Mouse (Mus musculus): ENCODE results near the gene Spsb1. TPM values are rescaled to one million over a fixed set of nuclear protein-coding genes. Genes with fewer than 3 reads are reported as not detected.

Gene Spsb1
- polyA plus RNA-seq (2021), result 23.3 TPM

DNA sequence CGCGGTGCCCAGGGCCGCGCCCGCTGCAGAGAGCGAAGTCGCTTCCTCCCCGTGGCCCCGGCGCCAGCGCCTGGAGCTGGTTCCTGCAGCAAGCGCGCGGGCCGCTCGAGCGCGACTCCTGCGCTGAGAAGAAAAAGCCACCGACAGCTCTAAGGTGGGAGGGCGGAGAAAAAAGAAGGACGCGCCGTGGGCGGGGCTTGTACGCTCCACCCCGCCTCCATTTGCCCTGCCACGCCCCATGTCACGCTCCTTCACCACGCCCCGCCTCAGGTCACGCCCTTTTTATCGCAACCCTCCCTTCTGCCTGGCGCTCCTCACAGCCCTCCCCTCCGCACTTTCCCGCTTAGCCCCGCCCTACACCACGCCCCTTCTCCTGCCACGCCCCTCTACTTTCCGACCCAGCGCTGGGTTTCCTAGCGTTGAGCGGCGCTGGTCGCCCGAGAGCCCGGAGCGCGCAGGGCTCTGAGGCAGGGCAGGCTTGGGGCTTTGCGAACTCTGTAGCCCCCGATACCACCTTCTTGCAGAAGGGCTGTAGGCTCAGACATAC lies at the start of gene Spsb1:
Spsb1 (minus strand) TSS at position 151 of the 547 bp plus-strand sequence.
- DNase-seq (ENCODE audit: low read depth, low spot score) (peak; percentile 89), ATAC-seq (peak; percentile 51)
- no peaks in the 10 kb centered on the region for H3K27me3 ChIP-seq
- ChIA-PET CTCF (interaction anchor here (0.9 to 5.0 kb wide), 3 partner anchors 16 to 149 kb away, joined by 3 to 33 read pairs (median 4); no protein-coding TSS in a partner anchor), POLR2A (interaction anchor here (0.6 to 1.7 kb wide), 5 partner anchors 34 to 213 kb away, joined by 3 to 7 read pairs (median 3); no protein-coding TSS in a partner anchor)
- no peak for TF ChIP-seq CTCF (IDR thresholded peaks at IDR 0.05)
- in situ Hi-C loops (cut with MboI; ENCODE audit: low pct_unique_long_range_greater_than_20kb), result loop anchor here (5.0 to 10.0 kb wide), 2 partner anchors 110 to 153 kb away; no protein-coding TSS in a partner anchor

DNA sequence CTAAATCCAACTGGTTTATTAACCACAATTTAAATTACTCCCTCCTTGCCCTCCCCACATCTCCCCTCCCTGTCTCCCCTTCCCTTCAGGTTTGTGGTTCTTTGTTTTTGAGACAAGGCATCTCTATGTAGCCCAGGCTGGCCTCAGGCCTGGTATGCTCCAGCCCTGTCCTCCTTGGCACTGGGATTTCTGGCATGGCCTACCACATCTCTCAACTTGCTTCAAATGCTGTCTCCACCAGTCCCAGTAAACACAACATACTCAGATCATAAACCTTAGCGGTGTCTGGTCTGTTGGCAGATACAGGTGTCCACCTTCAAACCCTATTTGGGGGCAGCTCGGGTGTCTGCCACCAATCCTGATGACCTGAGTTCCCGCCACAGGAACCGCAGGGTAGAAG lies 48.8 kb upstream of the Spsb1 start:
- ATAC-seq (no peak), DNase-seq (ENCODE audit: low read depth, low spot score) (no peak)
- in situ Hi-C loops (cut with MboI; ENCODE audit: low pct_unique_long_range_greater_than_20kb), result no loop called here
- TF ChIP-seq CTCF (IDR thresholded peaks at IDR 0.05), result no peak
- CTCF ChIA-PET, result interaction anchor here (0.8 kb wide), 1 partner anchor 8 kb away, joined by 3 read pairs; no protein-coding TSS in a partner anchor
- POLR2A ChIA-PET, result no interaction called here
- no peaks in the 10 kb centered on the region for H3K27me3 ChIP-seq

DNA sequence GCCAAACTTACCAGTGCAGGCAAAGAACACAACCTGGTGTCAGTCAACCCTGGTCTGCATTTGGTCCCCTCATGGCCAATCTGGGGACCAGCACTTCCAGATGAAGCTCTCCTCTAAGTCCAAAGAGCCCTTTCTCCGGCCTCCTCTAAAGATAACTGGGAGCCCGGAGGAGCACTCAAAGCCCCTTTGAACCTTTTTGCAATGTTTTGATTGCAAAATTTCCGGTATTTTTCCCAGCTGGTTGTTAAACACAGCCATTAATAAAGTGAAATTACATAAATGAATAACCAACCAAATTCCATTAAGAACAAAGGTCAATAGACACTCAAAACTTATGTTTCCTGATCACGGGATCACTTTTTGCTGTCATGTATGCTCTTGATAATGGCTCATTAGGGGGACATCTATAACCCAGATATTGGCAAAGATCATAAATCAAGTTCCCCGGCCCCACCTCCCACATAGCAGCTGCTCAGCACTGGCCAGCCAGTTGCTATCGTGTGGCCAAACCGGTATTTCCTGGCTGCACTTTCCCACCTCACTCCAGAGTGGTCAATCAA lies 48.3 kb upstream of the Spsb1 start:
- ChIA-PET POLR2A (interaction anchor here (0.8 kb wide), 1 partner anchor 12 kb away, joined by 3 read pairs; no protein-coding TSS in a partner anchor), CTCF (no interaction called here)
- TF ChIP-seq CTCF (IDR thresholded peaks at IDR 0.05), result no peak
- no peaks in the 10 kb centered on the region for H3K27me3 ChIP-seq
- ATAC-seq (no peak), DNase-seq (ENCODE audit: low read depth, low spot score) (no peak)
- in situ Hi-C loops (cut with MboI; ENCODE audit: low pct_unique_long_range_greater_than_20kb), result no loop called here

DNA sequence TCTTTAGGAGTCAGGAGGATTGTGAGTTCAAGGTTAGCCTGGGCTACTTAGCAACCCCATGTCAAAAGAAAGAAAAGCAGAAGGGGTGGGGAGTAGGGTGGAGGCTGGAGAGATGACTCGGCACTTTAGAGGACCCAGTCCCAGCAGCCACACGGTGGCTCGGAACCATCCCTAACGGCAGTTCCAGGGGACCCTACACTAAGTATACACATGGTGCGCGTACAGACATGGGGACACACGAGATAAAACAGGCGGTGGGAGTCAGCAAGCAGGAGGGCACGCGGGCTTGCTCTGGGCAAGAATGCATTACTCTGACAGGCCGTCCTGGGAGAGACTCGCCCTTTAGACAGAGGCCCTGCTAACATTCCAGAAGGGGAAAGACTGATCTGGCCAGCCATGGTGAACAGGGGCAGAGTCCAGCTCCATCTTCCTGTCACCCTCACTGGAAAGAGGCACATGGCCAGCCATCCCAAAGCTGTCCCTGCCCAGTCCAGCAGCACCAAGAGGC lies 47.2 kb upstream of the Spsb1 start:
- ChIA-PET CTCF (no interaction called here), POLR2A (no interaction called here)
- in situ Hi-C loops (cut with MboI; ENCODE audit: low pct_unique_long_range_greater_than_20kb), result no loop called here
- no peak for TF ChIP-seq CTCF (IDR thresholded peaks at IDR 0.05)
- H3K27me3 ChIP-seq, result no peaks in the 10 kb centered on the region
- ATAC-seq, result no peak
- DNase-seq (ENCODE audit: low read depth, low spot score), result no peak

GRCm38 (mm10) chr4:150001221-150001860 lies 46.5 kb upstream of the Spsb1 start:
- TF ChIP-seq CTCF (IDR thresholded peaks at IDR 0.05), result no peak
- in situ Hi-C loops (cut with MboI; ENCODE audit: low pct_unique_long_range_greater_than_20kb), result no loop called here
- ChIA-PET CTCF (no interaction called here), POLR2A (no interaction called here)
- H3K27me3 ChIP-seq, result no peaks in the 10 kb centered on the region
- DNase-seq (ENCODE audit: low read depth, low spot score) (no peak), ATAC-seq (no peak)

GRCm38 (mm10) chr4:149999931-150000555 lies 45.2 kb upstream of the Spsb1 start:
- no peak for ATAC-seq
- DNase-seq (ENCODE audit: low read depth, low spot score), result no peak

DNA sequence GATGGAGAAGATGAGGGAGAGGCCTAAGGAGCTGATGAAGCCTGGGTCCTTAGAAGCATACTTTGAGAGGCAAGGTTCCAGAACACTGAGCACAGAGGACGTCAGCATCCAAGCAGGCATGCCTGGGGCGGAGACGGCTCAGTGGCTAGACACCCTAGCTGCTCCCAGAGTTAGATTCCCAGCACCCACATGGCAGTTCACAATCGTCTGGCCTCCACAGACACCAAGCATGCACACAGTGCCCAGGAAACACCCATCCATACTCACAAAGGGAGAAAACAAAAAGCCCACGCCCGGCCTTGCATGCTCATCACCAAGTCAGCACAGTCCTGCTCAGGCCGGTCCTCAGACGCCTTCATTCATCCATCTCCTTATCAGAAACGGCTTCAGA lies 44.7 kb upstream of the Spsb1 start:
- ChIA-PET POLR2A (interaction anchor here (0.8 to 1.6 kb wide), 2 partner anchors 9 to 10 kb away, joined by 3 read pairs; no protein-coding TSS in a partner anchor), CTCF (no interaction called here)
- DNase-seq (ENCODE audit: low read depth, low spot score), result no peak
- ATAC-seq, result no peak
- TF ChIP-seq CTCF (IDR thresholded peaks at IDR 0.05), result no peak
- H3K27me3 ChIP-seq, result no peaks in the 10 kb centered on the region
- in situ Hi-C loops (cut with MboI; ENCODE audit: low pct_unique_long_range_greater_than_20kb), result no loop called here

More at GRCm38 (mm10) chr4:149999931-150000555, 45.2 kb upstream of the Spsb1 start:
- CTCF ChIA-PET, result no interaction called here
- in situ Hi-C loops (cut with MboI; ENCODE audit: low pct_unique_long_range_greater_than_20kb), result no loop called here
- no peaks in the 10 kb centered on the region for H3K27me3 ChIP-seq
- no peak for TF ChIP-seq CTCF (IDR thresholded peaks at IDR 0.05)
- POLR2A ChIA-PET, result interaction anchor here (0.8 kb wide), 1 partner anchor 8 kb away, joined by 3 read pairs; no protein-coding TSS in a partner anchor

- ChIA-PET POLR2A (interaction anchor here (1.6 kb wide), 1 partner anchor 11 kb away, joined by 3 read pairs; no protein-coding TSS in a partner anchor), CTCF (no interaction called here)
- in situ Hi-C loops (cut with MboI; ENCODE audit: low pct_unique_long_range_greater_than_20kb), result no loop called here
- no peak for TF ChIP-seq CTCF (IDR thresholded peaks at IDR 0.05)
- ATAC-seq (no peak), DNase-seq (ENCODE audit: low read depth, low spot score) (no peak)
- H3K27me3 ChIP-seq, result no peaks in the 10 kb centered on the region
Observed at GRCm38 (mm10) chr4:149998786-149999509, 44.1 kb upstream of the Spsb1 start.

GRCm38 (mm10) chr4:149997999-149998398 lies 43.2 kb upstream of the Spsb1 start:
- in situ Hi-C loops (cut with MboI; ENCODE audit: low pct_unique_long_range_greater_than_20kb), result no loop called here
- no peak for TF ChIP-seq CTCF (IDR thresholded peaks at IDR 0.05)
- H3K27me3 ChIP-seq, result no peaks in the 10 kb centered on the region
- CTCF ChIA-PET, result no interaction called here
- no peak for ATAC-seq
- DNase-seq (ENCODE audit: low read depth, low spot score), result no peak
- POLR2A ChIA-PET, result interaction anchor here (1.6 kb wide), 1 partner anchor 12 kb away, joined by 3 read pairs; no protein-coding TSS in a partner anchor

GRCm38 (mm10) chr4:149996440-149996839 lies 41.6 kb upstream of the Spsb1 start:
- CTCF ChIA-PET, result no interaction called here
- POLR2A ChIA-PET, result interaction anchor here (1.5 kb wide), 1 partner anchor 12 kb away, joined by 4 read pairs; the partner anchor contains the start of gene H6pd
- TF ChIP-seq CTCF (IDR thresholded peaks at IDR 0.05), result no peak
- in situ Hi-C loops (cut with MboI; ENCODE audit: low pct_unique_long_range_greater_than_20kb), result no loop called here
- peak; percentile 51 for ATAC-seq
- no peaks in the 10 kb centered on the region for H3K27me3 ChIP-seq
- peak; percentile 82 for DNase-seq (ENCODE audit: low read depth, low spot score)
